Mouse (Mus musculus) NIH3T3 (cell line): ENCODE data around the gene Perm1.

Experiments
- DNase-seq: peaks from one replicate; pipeline ENCODE4 v3.0.0-alpha.2; 2012; ENCODE audit warnings: low read depth

Perm1 gene

GRCm38 (mm10) chr4:156200623-156201475 lies 14.8 kb upstream of the Perm1 start, which contains the start of gene Isg15:
Isg15 (minus strand) TSS chr4:156200818.
- peak; percentile 69 for DNase-seq

- DNase-seq: no peak
Observed at GRCm38 (mm10) chr4:156202462-156202893, 13.2 kb upstream of the Perm1 start.

GRCm38 (mm10) chr4:156203001-156203412 lies 12.7 kb upstream of the Perm1 start, which contains the start of gene AW011738:
AW011738 (plus strand) TSS chr4:156203304.
- DNase-seq: peak; percentile 73

- no peak for DNase-seq
Observed at GRCm38 (mm10) chr4:156203413-156204131, 12.1 kb upstream of the Perm1 start.

- DNase-seq: no peak
Observed at GRCm38 (mm10) chr4:156208872-156209271, 6.8 kb upstream of the Perm1 start.

GRCm38 (mm10) chr4:156209963-156210635 lies 5.6 kb upstream of the Perm1 start:
- no peak for DNase-seq

- no peak for DNase-seq
Observed at GRCm38 (mm10) chr4:156213134-156213533, 2.5 kb upstream of the Perm1 start.

- DNase-seq: no peak
Observed at GRCm38 (mm10) chr4:156216196-156216595, 528 bp downstream of the Perm1 start.

GRCm38 (mm10) chr4:156217022-156217669 lies 1.5 kb downstream of the Perm1 start:
- DNase-seq: no peak

GRCm38 (mm10) chr4:156217838-156218237 lies 2.2 kb downstream of the Perm1 start:
- DNase-seq: no peak

- DNase-seq: no peak
Observed at GRCm38 (mm10) chr4:156219936-156220335, 4.3 kb downstream of the Perm1 start.

GRCm38 (mm10) chr4:156224276-156224675 lies 8.6 kb downstream of the Perm1 start:
- DNase-seq: no peak

GRCm38 (mm10) chr4:156227752-156228392 lies 12.2 kb downstream of the Perm1 start:
- DNase-seq: peak; percentile 70

- peak; percentile 77 for DNase-seq
Observed at GRCm38 (mm10) chr4:156228393-156229024, 12.8 kb downstream of the Perm1 start.

GRCm38 (mm10) chr4:156234021-156234501 lies 18.4 kb downstream of the Perm1 start:
- DNase-seq: peak; percentile 18

GRCm38 (mm10) chr4:156234701-156235213 lies 19.1 kb downstream of the Perm1 start, which contains the start of gene Plekhn1:
Plekhn1 (minus strand) TSS chr4:156234857.
- peak; percentile 74 for DNase-seq

- DNase-seq: peak; percentile 70
Observed at GRCm38 (mm10) chr4:156235360-156235770, 19.7 kb downstream of the Perm1 start.

GRCm38 (mm10) chr4:156235808-156236533 lies 20.3 kb downstream of the Perm1 start, which contains the start of gene Noc2l:
Noc2l (plus strand) TSS chr4:156236010.
- peak; percentile 92 for DNase-seq

GRCm38 (mm10) chr4:156236651-156237447 lies 21.2 kb downstream of the Perm1 start:
- DNase-seq: peak; percentile 40
